Mouse (Mus musculus) gastrocnemius, postnatal 25 days (tissue): Measurements from ENCODE around the gene Med16. TPM values are rescaled to one million over a fixed set of nuclear protein-coding genes. Genes with fewer than 3 reads are reported as not detected.

Experiments used
- DNase-seq: peaks from one replicate; pipeline ENCODE4 v3.0.0; 2022
- total RNA-seq, 2 experiments: library from RNA; stranded (reverse); gene quantifications; 1 replicate in 1 of 2; 2 replicates in 1 of 2; pipeline ENCODE4 v1.2.3; 2021

The Med16 gene
- total RNA-seq, 2 experiments from 2014 or later = 29.2 to 34.4 TPM

GRCm38 (mm10) chr10:79917532-79918100 is 8.9 kb upstream of the Med16 start:
- DNase-seq = no peak

- DNase-seq = peak; percentile 83
Measured at GRCm38 (mm10) chr10:79916808-79917531, 8.2 kb upstream of the Med16 start, which contains the start of gene Kiss1r. Kiss1r (plus strand) TSS chr10:79916971.

DNA sequence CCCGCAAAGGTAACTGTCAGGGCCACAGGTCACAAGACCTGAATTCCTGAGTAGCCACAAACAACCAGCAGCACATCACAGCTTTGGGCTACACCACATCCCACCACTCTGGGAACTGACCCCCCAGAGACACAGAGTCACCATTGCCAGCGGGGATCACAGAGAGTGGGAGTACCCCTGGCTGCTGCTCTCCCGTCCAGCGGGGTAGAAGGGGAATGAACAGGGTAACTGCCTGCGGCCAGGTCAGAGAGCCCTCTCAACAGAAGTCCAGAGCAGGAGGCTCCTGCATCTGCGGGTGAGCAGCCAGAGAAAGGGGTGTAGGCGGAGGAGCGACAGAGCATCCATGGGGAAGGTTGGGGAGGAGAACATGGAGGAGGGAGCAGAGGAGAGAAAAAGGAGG is 7.4 kb upstream of the Med16 start:
- DNase-seq = no peak

- peak; percentile 5 for DNase-seq
Measured at GRCm38 (mm10) chr10:79914948-79915596, 6.3 kb upstream of the Med16 start.

- DNase-seq = no peak
Measured at GRCm38 (mm10) chr10:79914131-79914947, 5.6 kb upstream of the Med16 start.

GRCm38 (mm10) chr10:79912412-79912811 is 3.7 kb upstream of the Med16 start:
- peak; percentile 24 for DNase-seq

DNA sequence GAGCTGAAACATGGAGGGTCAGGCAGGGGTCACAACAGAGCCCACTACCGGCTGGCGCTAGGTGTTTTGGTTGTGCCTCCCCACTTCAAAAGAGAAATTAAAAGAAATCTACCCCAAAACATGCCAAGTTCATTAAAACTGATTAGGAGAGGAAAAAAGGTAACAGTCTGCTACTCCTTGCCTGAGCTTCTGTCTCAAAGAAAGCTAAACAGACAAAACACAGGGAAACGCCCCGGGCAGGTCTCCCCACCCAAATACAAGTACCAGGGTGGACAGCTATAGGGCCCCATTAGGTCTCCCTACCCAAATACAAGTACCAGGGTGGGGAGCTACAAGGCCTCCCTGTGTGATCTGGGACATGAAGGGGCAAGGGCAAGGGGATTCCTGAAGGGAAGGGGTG is 1.8 kb upstream of the Med16 start, which contains the start of gene Gm26602:
TSS of gene Gm26602 (plus strand) at position 301 of the 400 bp plus-strand sequence.
- no peak for DNase-seq

GRCm38 (mm10) chr10:79909092-79909922 is 584 bp upstream of the Med16 start:
- DNase-seq = peak; percentile 16

GRCm38 (mm10) chr10:79907415-79907814 is 1.3 kb downstream of the Med16 start:
- no peak for DNase-seq

GRCm38 (mm10) chr10:79906712-79907111 is 2.0 kb downstream of the Med16 start:
- DNase-seq = peak; percentile 7

DNA sequence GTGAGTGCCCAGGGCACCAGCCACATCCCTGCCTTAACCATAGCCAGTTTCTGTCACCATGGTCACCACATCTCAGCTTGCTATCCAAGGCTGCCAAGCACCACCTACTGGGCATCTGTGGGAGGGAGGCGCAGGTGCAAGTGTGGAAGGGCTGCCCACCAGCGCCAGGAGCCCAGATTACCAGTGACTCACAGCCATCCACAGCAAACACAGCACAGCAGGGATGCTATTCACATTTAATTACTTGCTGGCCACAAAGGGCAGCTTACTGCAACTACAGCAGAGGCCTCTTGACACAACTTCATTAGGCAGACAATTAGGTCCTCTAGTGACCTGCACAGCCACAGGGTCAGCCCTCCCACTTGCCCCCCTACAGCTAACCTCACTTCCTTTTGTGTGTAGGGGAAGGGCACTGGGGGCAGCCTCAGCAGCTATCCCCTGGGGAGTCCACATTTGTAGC is 7.7 kb downstream of the Med16 start:
- DNase-seq = no peak

DNA sequence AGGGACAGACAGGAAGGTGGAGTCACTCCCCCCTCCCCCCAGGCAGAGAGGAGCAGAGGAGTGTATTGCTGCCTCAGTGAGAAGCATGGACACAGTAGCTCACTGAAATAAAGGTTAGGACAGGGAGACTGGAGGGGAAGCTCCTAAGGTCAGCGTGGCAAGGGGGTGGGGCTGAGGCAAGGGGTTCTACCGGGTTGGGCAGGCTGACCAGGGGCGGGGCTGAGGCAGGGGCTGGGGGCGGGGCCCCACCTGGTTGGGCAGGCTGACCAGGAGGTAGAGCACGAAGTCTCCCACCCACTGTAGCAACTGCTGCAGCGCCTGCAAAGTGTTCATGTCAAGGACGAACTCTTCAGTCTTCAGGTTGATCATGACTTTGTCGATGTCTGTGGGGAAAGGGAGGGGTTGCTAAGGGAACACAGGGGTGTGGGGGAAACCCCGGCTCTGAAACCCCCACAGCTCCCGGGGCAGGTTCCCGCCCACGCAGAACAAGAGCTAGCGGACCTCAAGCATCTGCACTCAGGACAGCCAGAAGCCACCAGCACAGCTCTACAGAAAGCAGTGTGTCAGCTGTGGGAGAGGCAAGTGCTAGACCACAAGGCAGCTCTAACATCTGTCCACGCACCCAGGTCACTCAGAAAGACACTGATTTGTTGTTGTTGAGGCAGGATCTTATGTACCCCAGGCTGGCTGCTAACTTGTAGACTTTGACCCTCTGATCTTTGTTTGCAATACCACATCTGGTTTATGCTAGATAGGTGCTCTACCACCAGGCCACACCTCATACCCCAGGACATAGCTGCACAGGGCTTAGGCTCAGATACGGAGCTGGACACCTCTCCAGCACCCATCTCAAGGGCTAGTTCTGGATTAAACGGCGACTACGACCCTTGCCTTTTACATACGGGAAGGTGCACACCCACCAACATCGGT is 11.1 kb downstream of the Med16 start:
- DNase-seq = no peak

DNA sequence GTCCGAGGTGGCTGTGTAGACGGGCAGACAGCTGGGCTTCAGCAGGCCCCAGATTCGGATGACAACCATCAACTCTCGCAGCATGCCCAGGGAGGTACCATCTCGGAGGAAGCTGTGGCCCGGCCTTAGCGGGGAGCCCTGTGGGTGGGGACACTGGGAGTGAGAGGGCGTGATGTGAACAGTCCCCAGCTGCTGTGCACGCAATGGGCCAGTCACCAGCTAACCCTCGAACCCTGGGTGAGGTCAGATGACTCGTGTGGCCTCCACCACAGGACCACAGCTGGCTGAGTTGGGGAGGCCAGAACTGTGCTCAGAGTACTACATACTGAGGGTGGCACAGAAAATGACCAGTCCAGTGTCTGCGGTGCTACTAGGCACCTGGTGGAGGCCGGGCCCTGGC is 11.9 kb downstream of the Med16 start:
- no peak for DNase-seq

DNA sequence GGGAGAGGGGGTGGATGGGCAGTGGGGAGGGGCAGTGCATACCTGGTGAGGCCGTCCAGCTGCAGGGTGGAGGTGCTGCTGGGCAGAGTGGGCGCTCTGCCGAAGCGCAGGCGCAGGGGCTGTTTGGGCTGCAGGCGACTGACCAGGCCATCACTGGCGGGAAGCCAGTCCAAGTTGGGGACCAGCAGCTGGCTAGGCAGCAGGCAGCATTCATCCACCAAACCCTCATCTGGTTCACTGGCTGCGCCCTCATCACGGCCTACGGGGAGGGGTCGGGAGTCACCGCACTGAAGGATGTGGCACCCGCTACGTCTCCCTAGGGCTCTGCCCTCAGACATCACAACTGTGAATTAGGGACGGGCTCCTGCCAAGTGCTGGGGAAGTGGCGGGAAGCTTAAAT is 12.4 kb downstream of the Med16 start:
- peak; percentile 5 for DNase-seq

DNA sequence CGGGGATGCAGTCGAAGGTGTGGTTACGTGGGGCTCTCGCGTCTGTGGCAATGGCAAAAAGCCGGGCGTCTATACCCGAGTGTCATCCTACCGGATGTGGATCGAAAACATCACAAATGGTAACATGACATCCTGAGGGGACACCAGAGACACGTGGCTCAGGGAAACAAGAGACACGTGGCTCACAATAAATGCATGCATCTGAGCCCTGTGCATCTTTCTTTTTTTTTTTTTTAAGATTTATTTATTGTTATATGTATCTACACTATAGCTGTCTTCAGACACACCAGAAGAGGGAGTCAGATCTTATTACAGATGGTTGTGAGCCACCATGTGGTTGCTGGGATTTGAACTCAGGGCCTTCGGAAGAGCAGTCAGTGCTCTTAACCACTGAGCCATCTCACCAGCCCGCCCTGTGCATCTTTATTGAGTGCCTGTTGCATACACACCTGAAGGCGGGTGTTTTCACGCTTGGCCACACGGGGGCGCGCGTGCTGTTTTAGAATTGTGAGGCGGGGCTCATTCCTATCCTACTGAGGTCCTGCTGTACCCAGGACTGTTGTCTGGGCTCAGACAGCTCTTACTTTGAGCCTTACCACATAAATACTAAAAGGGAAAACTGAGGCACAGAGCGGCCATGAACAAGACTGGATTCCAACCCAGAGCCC is 16.1 kb downstream of the Med16 start:
- peak; percentile 54 for DNase-seq

DNA sequence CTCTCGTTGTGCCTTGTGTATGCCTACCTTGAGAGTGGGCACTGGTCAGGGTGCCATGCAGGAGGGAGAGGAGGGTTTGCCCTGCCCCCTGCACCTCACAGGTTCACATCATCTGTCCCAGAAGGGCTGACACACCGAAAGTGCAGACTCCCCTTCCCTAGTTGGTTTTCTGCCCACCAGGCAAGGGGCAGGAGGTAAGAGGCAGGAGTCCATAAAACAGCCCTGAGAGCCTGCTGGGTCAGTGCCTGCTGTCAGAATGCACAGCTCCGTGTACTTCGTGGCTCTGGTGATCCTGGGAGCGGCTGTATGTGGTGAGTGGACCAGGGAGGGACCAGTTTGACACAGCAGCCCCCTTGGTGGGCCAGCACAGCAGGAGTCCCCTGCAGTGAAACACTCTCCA is 18.1 kb downstream of the Med16 start, which contains the start of gene Cfd:
TSS of gene Cfd (plus strand) at position 184 of the 400 bp plus-strand sequence.
- no peak for DNase-seq

DNA sequence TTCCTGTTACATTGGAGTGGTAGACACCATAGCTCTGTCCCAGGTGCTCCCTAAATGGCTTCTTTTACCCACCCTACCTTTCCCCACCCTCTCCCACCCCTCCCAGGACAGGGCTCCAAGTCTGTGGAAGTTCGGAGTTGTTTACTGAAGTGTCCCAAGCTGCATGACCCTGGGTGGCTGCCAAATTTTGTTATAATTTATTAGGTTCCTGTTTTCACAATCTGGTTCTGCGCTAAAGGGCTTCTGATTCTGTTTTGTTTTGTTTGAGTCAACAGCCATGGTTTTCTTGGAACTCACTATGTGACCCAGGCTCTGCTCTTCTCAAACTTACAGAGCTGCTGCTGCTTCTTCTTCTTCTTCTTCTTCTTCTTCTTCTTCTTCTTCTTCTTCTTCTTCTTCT is 19.3 kb downstream of the Med16 start:
- no peak for DNase-seq

- no peak for DNase-seq
Measured at GRCm38 (mm10) chr10:79886611-79887010, 22.1 kb downstream of the Med16 start.

- no peak for DNase-seq
Measured at GRCm38 (mm10) chr10:79886054-79886453, 22.7 kb downstream of the Med16 start, which contains the start of gene Elane. Elane (plus strand) TSS chr10:79886247.
